Mouse (Mus musculus) adrenal gland, adult 2 months (tissue): ENCODE results near the gene Prkce. TPM values are rescaled to one million over a fixed set of nuclear protein-coding genes. Genes with fewer than 3 reads are reported as not detected.

Experiments used
- DNase-seq: peaks from one replicate; pipeline ENCODE4 v3.0.0; 2021
- polyA plus RNA-seq: library from polyadenylated mRNA; depleted of rRNA; stranded (reverse); fragments of >200 nt; gene quantifications from 2 replicates; pipeline ENCODE4 v1.2.3, GENCODE M21; 2012
- total RNA-seq, 2 experiments: library from RNA; stranded (reverse); gene quantifications; 2 replicates each; pipeline ENCODE4 v1.2.3; 2021

Prkce gene
- total and polyA plus RNA-seq, 3 experiments: 4.5 to 20.5 (median 17.5) TPM

GRCm38 (mm10) chr17:86218553-86218952 is 51.0 kb downstream of the Prkce start:
- DNase-seq: no peak

DNA sequence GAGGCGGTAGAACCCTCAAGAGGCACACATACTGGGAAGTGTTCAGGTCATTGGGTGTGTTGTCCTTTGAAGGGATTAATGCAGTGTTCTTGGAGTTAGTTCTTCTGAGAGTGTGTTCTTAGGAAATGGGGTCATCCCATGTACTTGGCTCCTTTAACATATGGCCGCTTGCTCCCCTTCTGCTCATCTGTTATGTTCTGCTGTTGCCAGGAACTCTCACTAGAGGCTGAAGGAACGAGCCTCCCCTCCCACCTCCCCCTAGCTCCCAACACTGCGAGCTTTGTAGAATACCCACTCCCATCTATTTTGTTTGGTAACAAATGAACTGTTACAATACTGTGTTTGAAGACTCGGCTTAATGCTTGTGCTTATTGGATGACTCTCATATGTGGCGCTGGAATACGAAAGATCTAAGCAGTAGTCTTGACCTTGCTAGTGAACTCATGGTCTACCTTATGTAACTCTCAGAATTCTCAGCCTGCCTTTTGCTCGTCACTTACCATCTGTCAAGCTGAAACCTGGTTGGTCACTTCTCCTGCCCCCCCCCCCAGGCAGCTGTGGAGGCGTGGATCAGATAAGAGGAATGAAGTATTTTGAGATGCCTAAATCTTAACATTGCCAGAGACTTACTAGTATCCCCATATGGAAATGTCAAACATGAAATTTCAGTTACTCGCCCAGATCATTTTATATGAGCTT is 58.1 kb downstream of the Prkce start:
- DNase-seq: no peak

GRCm38 (mm10) chr17:86226198-86226597 is 58.6 kb downstream of the Prkce start:
- no peak for DNase-seq

- no peak for DNase-seq
These were observed 59.0 kb downstream of the Prkce start for GRCm38 (mm10) chr17:86226635-86227034.

GRCm38 (mm10) chr17:86227389-86227788 is 59.8 kb downstream of the Prkce start:
- peak; percentile 37 for DNase-seq

DNA sequence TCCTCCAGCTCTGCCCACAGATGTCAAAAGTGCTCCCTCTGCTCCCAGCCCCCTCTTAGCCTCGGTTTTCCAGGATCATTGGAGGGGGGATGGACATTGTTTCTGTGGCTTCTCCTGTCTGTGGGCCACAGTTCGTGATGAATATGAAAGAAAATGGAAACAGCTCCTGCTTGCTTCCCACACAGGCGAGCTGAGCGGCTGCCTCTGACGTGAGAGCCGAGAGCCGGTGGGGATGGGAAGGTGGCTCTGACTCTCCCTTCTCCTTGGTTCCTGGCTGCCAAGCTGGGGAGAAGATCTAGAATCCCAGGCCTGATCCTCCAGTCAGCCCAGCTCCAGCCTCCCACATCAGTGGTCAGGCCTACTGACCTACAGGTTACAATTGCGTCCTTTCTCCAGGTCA is 61.3 kb downstream of the Prkce start:
- DNase-seq: no peak

- peak; percentile 21 for DNase-seq
These were observed 62.6 kb downstream of the Prkce start for GRCm38 (mm10) chr17:86230141-86230633.

DNA sequence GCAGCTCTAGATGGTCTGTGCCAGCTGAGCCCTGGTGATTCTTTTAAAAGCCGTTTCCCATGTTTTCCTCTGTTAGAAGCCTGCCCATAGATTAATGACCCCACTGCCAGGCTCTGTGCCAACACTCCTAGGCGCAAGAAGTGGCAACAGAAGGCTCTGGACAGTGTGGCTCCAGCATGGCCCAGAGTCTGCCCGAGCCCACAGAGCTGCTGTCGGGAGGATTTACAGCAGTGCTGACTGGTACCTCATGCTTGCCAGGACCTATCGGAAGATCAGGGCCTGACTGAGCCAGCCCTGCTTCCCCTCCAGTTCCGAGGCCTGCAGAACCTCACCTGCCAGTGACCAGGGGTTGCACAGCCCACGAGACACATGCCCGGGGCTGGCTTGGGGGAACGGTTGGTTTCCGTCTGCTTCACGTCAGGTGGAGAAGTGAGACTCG is 64.2 kb downstream of the Prkce start:
- DNase-seq: peak; percentile 64

DNA sequence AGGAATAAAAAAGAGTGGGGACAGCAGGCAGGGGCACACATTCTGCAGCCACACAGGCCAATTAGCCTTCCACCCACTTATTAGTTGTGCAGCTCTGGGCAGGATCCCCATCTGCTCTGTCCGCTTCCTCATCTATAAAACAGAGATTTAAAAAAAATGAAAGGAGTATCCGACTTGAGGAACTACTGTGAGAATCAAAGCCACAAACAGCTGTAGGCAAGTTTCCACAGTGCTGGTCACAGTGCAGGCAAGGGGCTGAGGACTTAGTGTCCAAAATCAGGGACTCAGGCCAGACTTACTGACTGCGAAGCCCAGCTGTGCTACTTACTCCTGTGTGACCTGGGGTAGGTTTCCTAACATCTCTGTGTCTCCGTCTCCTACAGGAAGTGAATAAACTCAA is 64.7 kb downstream of the Prkce start:
- no peak for DNase-seq

DNA sequence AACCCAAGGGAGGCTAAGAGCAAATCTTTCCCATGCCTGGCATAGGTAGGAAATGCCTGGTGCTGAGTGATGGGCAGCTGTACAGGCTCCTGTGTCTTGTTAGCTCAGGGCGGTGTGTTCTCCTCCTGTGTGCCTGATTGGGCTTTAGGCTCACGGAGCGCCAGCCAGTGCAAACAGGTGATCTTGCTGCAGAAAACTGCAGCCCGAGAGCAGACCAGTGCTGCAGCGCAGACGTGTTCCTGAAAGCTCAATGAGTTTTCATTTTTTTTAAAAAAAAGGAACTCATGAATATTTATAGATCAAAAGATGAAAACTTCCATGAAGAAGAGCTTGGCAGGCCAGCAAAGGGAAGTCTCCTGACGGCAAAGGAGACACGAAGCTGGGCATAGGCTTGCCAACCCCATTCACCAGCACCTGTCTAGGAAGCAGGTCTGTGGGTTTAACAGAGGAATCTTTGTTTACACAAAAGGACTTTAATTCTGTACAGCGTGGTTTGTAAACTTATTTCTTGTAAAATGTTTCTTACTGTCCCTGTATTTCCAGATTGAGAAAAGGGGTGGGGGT is 67.1 kb downstream of the Prkce start:
- DNase-seq: no peak

GRCm38 (mm10) chr17:86236026-86236712 is 68.6 kb downstream of the Prkce start:
- peak; percentile 32 for DNase-seq

DNA sequence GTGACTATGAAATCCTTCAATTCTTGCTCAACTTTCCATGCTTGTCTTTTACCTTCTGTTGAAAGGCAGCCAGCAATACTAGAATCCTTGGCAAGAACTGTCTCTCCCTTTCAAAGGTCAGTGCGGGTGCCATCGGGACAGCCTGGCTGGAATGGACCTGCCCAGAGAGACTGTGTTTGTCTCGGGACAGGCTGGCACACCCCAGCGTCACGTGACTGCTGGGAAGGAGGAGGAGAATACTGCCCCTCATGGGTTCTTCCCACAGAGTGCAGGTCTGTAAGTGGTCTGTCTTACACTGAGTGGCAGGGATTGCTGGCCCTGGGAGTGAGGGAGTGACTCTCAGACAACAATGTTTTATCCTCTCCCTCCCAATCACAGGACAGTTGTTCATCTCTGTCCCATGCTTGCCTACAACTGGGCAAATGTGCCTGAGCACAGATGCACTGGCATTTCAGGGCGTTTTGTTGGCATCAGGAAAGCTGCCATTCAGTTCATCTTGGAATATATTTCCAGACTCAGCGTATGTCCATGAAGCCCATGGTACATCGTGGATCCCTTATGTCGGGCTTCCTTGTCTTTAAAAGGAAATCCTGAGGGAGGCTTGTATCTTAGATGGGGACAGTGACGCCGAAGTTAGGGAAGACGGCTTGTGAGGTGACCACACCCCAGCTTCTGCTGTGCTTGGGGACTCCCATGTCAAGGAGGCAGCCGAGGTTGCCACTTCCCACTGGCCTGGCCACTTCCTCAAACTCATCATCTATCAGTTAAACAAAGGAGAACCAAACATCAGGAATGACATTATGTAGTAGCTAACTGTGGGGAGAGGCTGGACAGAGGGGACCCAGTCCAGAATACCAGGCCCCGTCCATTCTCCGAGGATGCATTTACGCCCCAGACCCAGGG is 69.5 kb downstream of the Prkce start:
- peak; percentile 84 for DNase-seq

DNA sequence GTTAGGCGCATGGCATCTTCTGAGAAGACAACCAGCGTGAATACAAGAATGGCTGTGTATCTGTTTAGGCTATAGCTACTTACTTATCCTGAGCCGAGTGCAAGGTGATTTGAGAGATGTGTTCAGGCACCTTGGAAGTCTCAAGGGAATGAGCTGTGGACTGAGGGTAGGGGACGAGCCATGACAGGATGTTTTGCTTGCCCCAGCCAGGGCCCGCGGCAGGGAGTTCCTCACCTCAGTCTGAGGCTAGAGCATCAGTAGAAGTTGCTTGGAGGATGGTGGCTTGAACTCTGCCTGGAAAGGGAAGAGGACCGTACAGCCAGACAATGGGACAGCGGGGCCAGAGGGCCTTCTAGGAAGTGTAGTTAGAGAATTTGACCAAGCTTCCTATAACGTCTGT is 74.7 kb downstream of the Prkce start:
- no peak for DNase-seq

DNA sequence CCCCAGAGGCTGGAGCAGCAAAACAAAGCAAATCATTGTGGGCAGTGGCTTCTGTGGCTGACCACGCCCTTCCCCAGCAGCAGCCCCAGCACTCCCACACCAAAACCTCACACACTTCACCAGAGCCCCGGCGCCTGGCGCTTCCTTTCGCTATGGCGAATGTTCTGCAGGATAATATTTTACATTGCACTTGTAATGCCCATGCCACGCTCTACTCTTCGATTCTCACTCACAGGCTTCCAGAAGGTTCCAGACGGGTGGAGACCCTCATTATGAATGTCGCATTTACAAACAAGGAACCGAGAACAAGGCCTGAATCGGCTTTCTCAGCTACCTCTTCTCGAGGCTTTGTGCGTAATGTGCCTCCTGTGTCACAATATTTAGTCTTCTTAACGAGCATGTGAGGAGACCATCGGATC is 75.5 kb downstream of the Prkce start:
- no peak for DNase-seq

- no peak for DNase-seq
These were observed 76.8 kb downstream of the Prkce start for GRCm38 (mm10) chr17:86244397-86244796.

GRCm38 (mm10) chr17:86248832-86249231 is 81.2 kb downstream of the Prkce start:
- DNase-seq: no peak

DNA sequence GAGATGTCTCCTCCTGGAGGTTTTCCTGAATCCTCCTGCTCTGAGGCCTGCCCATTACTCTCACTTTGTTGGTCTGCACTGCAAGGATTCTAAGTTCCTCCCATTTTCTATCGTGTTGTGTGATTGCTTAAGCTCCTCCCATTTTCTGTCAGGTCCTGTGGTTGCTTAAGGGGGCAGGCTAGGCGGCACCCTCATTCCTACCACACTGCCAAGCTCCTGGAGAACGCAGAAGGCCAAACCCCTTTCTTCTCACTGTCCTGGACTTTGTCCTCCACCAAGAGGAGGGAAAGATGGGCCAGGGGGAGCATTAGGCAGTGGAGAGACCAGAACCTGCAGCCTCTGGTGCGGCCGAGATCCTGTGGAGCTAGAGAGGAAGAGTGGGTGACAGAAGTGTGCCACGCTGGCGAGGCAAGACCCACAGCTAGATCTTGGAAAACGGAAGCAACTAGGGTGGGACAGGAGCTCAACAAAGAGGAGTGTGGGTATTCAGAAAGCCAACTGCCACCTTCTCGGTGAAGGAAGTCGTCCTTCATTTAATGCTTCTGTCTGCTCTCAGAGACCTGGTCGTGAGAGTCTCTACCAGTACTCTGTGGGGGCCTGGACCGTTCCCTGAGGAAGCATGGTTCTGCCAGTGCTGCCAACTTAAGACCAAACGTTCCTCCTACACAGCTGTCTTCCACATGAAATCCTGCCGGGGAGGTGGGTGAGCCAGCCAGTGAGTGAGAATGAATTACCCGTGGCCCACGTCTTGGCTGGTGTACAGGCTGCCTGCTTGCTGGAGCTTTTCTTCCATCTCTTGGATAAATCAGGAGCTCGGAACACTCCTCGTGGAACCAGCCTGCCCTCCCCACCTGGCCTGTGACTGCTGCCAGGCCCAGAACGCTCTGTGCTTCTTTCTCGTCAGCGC is 82.2 kb downstream of the Prkce start:
- no peak for DNase-seq

DNA sequence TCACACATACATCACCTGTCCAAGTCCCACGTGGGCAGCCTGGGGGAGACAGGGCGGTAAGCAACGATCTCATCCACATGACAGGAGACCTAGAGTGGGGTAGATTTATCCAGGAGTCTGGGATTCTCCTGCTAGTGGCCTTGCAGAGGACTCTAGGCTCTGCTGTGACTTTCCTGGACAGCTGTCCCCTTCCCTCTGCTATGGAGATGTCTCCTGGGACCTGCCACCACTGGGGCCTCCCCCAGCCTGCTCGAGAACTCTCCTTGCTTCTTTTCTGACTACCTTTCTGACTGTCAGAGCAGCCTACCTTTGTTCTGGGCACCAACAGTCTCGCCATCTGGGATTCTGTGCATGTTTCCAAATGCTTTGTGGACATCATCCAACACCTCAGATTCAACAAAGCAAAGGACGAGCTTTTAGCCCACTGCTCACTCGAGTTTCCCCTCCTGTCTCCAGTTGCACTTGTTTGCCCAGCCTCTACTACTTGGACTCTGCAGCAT is 82.9 kb downstream of the Prkce start:
- no peak for DNase-seq

DNA sequence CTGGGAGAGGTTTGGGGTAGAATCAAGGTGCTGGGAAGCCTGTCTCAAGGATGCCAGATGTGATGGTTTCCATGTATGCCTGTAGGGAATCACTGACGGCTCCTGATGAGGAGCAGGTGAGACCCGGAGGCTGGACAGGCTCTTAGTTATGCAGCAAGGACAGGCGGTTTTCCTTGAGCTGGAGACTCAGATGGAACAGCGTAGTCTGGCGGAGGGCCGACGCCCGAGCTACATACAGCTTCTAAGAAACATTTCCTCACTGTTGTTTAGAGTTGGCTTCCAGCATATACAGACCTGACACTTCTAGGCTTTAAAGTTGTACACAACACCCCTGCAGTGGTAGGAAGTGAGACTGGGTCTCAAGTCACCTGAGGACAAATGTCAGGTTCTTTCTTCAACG is 86.3 kb downstream of the Prkce start:
- DNase-seq: no peak

GRCm38 (mm10) chr17:86254285-86254684 is 86.7 kb downstream of the Prkce start:
- DNase-seq: peak; percentile 76

GRCm38 (mm10) chr17:86254978-86255377 is 87.4 kb downstream of the Prkce start:
- no peak for DNase-seq
